Mouse (Mus musculus) heart, embryonic 11.5 days (tissue): ENCODE measurements at regions not wholly inside any gene's neighbourhood (a gene's known extent, or its start where the extent isn't known, plus 50 kb on each side); places are given as distances from the start of the nearest gene placed in this dataset.

Source experiments
- ATAC-seq: fragments of 200-750 bp; cut with Nextera tagmentation; replicated peaks from 2 replicates; pipeline ENCODE4 v1.8.0; 2017; ENCODE audit warnings: moderate library complexity; ENCODE audit not compliant: insufficient number of reproducible peaks, low FRiP score, low TSS enrichment
- H3K27ac ChIP-seq: fragments of 300-500 bp; sonication (generic); 2 replicates; pipeline ENCODE4 v1.5.1; 2014; ENCODE audit warnings: mild to moderate bottlenecking, low read depth, low read length
- H3K27me3 ChIP-seq: fragments of 300-500 bp; sonication (generic); 2 replicates; pipeline ENCODE4 v1.6.1; 2014; ENCODE audit warnings: mild to moderate bottlenecking, low read length, mixed read lengths; ENCODE audit not compliant: control insufficient read depth, insufficient read depth
- H3K36me3 ChIP-seq: fragments of 300-500 bp; sonication (generic); 2 replicates; pipeline ENCODE4 v1.6.1; 2014; ENCODE audit warnings: mild to moderate bottlenecking, low read length, moderate library complexity, mixed read lengths; ENCODE audit not compliant: control insufficient read depth, insufficient read depth
- H3K4me1 ChIP-seq: fragments of 300-500 bp; sonication (generic); 2 replicates; pipeline ENCODE4 v1.6.1; 2014; ENCODE audit warnings: low read length; ENCODE audit not compliant: control insufficient read depth, insufficient read depth
- H3K4me2 ChIP-seq: fragments of 300-500 bp; sonication (generic); 2 replicates; pipeline ENCODE4 v1.6.1; 2014; ENCODE audit warnings: mild to moderate bottlenecking, moderate library complexity
- H3K4me3 ChIP-seq: fragments of 300-500 bp; sonication (generic); 2 replicates; pipeline ENCODE4 v1.5.1; 2014; ENCODE audit warnings: low read depth, low read length
- H3K9ac ChIP-seq: fragments of 300-500 bp; sonication (generic); 2 replicates; pipeline ENCODE4 v1.6.1; 2014; ENCODE audit warnings: mild to moderate bottlenecking, low read depth, low read length, moderate library complexity
- H3K9me3 ChIP-seq: fragments of 300-500 bp; sonication (generic); replicated peaks from 2 replicates; pipeline ENCODE4 v1.6.1; 2016; ENCODE audit warnings: low read length; ENCODE audit not compliant: control insufficient read depth
- WGBS: fragments of 180-500 bp; shearing (Covaris S2); extraction: QIAGEN DNeasy Blood & Tissue Kit; methylation state at CpG from one replicate; pipeline ENCODE4 v1.1.7; 2014; ENCODE audit not compliant: insufficient replicate concordance; 5-methylcytosine and 5-hydroxymethylcytosine counted together

DNA sequence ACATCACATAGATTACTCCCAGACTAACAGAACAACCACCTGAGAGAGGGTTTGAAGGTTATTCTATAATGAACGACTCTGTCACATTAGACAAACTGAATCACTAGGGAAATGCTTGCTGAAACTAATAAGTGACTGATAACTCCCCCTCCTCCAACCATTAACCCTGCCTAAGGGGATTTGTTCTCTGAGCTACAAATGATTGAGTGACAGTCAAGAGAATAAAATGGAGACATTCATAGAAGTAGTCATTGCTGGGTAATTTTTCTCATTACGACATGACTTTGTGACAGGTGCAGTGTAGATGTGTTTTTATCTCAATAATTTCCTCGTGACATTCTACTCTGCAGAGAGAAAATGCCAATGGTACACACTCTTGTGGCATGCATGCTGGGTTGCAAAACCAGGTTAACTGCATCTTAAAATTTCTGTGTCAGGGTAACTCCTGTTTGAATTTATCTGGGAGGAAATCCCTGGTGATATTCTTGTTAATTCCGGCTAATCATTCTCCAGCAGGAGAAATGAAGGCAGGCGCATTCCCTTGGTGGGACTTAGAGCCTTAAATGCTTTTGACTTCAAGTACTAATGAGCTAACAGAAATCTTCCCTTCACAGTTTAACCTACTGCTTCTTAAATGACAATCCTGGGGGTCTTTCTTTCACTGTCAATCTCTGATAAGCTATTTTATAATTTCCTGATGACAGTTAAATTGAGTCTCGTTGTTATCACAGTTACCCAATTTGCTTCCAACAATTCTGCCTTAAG is 292.6 kb upstream of the Lcorl start:
- ATAC-seq = no peak
- H3K27me3 ChIP-seq = no peaks in the 10 kb centered on the region
- H3K4me1 ChIP-seq = no peaks in the 10 kb centered on the region
- no peaks in the 10 kb centered on the region for H3K36me3 ChIP-seq
- H3K9me3 ChIP-seq = no peaks in the 10 kb centered on the region
- 65% methylated on average over 6 of the region's 6 CpGs for WGBS
- no peak overlapping the region for H3K4me3 ChIP-seq
- no peak overlapping the region for H3K9ac ChIP-seq
- H3K27ac ChIP-seq = no peak overlapping the region
- no peak overlapping the region for H3K4me2 ChIP-seq

DNA sequence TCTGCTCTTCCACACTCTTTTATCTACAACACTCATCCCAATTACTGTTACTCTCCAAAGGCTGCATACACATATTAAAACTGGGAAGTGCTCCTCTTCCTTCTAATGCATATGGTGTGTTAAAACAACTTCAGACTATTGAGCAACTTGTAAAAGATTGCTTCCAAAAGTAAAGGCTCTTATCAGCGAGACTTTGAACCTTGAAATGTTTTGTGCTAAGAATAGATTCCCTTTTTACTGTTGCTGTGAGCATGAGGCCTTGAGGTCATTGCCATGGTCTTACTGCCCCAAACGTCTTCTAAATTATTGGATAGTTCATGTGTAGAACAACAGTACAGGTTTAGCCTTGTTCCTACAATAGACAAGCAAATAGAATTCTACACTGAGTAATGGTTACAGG is 281.6 kb upstream of the Lcorl start:
- ATAC-seq = no peak
- no peak overlapping the region for H3K4me3 ChIP-seq
- 32% methylated on average over 2 of the region's 2 CpGs for WGBS
- H3K9me3 ChIP-seq = no peaks in the 10 kb centered on the region
- H3K9ac ChIP-seq = no peak overlapping the region
- no peaks in the 10 kb centered on the region for H3K27me3 ChIP-seq
- H3K27ac ChIP-seq = no peak overlapping the region
- H3K36me3 ChIP-seq = no peaks in the 10 kb centered on the region
- H3K4me2 ChIP-seq = no peak overlapping the region
- no peaks in the 10 kb centered on the region for H3K4me1 ChIP-seq

DNA sequence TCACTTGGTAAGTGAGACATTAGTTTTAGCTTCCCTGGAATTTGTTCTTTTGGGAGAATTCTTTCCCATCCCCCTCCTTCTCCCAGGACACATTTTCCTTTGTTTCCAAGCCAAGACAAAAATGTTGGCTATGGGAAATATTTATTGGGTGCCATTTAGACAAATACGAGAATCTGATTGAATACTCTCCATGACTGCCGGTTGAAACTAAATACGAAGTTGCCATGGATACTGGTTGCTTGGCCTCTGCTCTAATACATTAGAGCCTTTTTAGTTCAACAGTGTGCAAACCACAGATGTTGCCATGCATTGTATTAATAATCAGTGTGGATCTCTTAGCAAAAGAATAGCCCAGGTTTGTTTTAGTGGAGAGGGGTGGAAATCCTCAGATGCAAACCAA is 280.3 kb upstream of the Lcorl start:
- WGBS = 90% methylated on average over 3 of the region's 3 CpGs
- Histone ChIP-seq H3K4me2 (no peak overlapping the region), H3K27me3 (no peaks in the 10 kb centered on the region), H3K4me3 (no peak overlapping the region), H3K36me3 (no peaks in the 10 kb centered on the region), H3K4me1 (no peaks in the 10 kb centered on the region), H3K27ac (no peak overlapping the region), H3K9ac (no peak overlapping the region), H3K9me3 (no peaks in the 10 kb centered on the region)
- no peak for ATAC-seq

DNA sequence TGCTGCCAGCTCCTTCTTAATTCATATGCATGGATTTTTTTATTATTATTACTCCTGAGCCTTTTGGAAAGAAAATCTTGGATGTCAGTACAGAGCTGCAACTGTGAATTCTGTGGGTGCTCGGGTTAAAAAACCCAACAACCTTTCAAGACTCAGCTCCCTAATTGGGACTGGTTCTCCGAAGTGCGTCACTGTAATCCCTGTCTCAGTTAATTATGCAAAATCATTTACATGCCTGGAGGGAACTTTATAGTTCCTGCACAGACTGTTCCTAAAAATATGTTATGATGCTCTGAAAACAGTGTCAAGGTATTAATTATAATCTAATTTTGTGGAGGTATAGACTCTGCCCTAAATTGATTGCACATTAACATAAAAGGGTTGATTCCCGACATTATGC is 250.6 kb upstream of the Lcorl start:
- H3K4me3 ChIP-seq = no peak overlapping the region
- H3K9ac ChIP-seq = no peak overlapping the region
- no peaks in the 10 kb centered on the region for H3K9me3 ChIP-seq
- H3K4me2 ChIP-seq = no peak overlapping the region
- ATAC-seq = no peak
- no peaks in the 10 kb centered on the region for H3K36me3 ChIP-seq
- H3K4me1 ChIP-seq = no peaks in the 10 kb centered on the region
- WGBS = 77% methylated on average over 4 of the region's 4 CpGs
- H3K27me3 ChIP-seq = no peaks in the 10 kb centered on the region
- no peak overlapping the region for H3K27ac ChIP-seq

DNA sequence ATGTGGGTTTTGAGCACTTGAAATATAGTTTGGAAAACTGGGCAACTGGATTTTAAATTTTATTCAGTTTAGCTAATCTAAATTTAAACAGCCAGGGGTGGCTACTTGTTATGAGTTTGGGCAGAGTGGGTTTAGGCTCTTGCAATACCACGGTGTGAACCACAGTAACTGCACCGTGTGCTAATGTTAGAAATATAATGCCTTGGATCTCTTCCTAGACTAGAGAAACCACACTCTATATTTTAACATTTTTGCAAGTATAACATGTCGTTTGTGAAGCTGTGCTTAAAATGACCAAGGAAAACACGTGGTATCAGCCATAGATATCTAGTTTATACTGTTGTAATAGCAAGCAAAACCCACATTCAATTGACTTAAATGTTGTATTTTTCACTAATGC is 245.9 kb upstream of the Lcorl start:
- H3K4me2 ChIP-seq = no peak overlapping the region
- no peak overlapping the region for H3K4me3 ChIP-seq
- WGBS = 69% methylated on average over 4 of the region's 4 CpGs
- ATAC-seq = no peak
- no peaks in the 10 kb centered on the region for H3K27me3 ChIP-seq
- no peak overlapping the region for H3K27ac ChIP-seq
- no peaks in the 10 kb centered on the region for H3K4me1 ChIP-seq
- no peaks in the 10 kb centered on the region for H3K36me3 ChIP-seq
- H3K9me3 ChIP-seq = no peaks in the 10 kb centered on the region
- H3K9ac ChIP-seq = no peak overlapping the region

DNA sequence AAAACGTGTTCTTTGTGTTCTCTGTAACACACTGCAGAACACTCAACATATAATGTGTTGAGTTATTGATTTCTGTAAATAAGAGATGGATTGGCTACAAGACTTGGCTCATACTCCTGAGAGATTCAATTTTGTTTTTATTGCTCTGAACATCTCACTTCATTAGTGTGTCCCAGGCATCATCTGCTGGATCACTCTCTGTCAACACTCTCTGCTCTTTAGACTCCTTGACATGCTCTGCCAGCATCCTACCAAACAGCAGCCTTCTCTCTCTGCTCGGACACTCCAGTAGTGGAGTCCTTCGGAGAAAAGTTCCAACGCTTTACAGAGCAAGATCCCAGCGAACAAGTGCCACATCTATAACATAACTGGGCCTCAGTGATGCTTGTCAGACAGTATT is 235.1 kb upstream of the Lcorl start:
- Histone ChIP-seq H3K4me2 (no peak overlapping the region), H3K9me3 (no peaks in the 10 kb centered on the region), H3K4me3 (no peak overlapping the region), H3K4me1 (no peaks in the 10 kb centered on the region), H3K36me3 (no peaks in the 10 kb centered on the region), H3K27ac (no peak overlapping the region), H3K27me3 (no peaks in the 10 kb centered on the region), H3K9ac (no peak overlapping the region)
- WGBS = 75% methylated on average over 5 of the region's 5 CpGs
- ATAC-seq = no peak

DNA sequence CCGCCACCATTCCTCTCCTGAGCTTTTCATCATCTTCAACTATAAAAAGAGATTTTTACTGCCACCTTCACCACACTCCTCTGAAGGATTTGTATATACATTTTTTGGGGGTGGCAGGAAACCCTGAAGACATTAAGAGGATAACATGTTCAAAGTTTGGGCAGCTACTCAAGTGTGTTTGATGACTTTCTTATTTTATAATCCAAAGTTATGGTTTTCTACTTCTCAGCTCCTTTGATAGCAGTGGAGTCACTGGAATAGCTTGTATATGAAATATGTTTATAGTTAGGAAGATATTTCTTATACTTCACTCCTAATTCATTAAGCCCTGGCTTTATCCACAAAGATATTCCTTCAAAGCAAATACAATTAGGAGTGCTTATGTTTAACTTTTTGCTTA is 229.5 kb upstream of the Lcorl start:
- Histone ChIP-seq H3K27me3 (no peaks in the 10 kb centered on the region), H3K27ac (no peak overlapping the region), H3K36me3 (no peaks in the 10 kb centered on the region), H3K4me1 (no peaks in the 10 kb centered on the region), H3K9ac (no peak overlapping the region), H3K9me3 (no peaks in the 10 kb centered on the region), H3K4me3 (no peak overlapping the region), H3K4me2 (no peak overlapping the region)
- 65% methylated on average over 1 of the region's 1 CpGs for WGBS
- ATAC-seq = no peak

DNA sequence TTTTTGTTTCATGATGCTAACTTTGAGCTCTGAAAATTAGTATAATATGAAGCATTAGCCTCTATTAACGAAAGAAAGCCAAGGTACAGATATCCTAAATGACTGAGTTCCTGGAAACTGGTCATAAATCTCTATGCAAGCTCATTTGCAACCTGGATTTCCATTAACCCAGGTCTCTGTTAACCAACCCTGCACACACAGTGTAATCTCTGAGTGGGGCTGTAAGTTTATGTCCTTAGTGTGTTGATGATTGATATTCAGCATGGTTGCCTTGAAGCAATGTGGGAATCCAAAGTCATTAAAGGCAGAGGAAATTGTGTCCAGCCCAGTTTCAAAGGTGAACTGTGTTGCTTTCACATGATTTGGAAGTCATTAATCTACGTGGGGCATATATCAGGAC is 225.9 kb upstream of the Lcorl start:
- ATAC-seq = no peak
- Histone ChIP-seq H3K4me3 (no peak overlapping the region), H3K4me1 (no peaks in the 10 kb centered on the region), H3K27me3 (no peaks in the 10 kb centered on the region), H3K9ac (no peak overlapping the region), H3K9me3 (no peaks in the 10 kb centered on the region), H3K36me3 (no peaks in the 10 kb centered on the region), H3K27ac (no peak overlapping the region), H3K4me2 (no peak overlapping the region)
- WGBS = 72% methylated on average over 2 of the region's 2 CpGs

DNA sequence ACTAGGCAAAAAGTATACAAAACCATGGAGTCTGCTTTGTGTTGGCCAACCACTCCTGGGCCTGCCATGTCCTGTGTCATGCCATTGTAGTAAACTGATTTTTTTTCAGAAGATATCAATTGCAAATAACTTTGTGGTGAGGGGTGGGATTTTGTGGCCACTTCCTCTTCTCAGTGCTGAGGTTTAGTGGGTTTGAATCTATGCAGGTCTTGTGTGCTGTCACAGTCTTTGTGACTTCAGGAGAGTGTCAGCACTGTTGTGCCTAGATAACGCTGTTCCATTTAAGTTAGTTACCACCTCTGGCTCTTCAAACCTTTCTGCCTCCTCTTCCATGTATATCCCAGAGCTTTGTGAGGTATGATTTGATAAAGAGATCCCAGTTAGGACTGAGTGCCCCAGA is 216.3 kb upstream of the Lcorl start:
- no peak overlapping the region for H3K4me3 ChIP-seq
- no peak overlapping the region for H3K4me2 ChIP-seq
- no peaks in the 10 kb centered on the region for H3K27me3 ChIP-seq
- H3K9ac ChIP-seq = no peak overlapping the region
- no peak for ATAC-seq
- no peaks in the 10 kb centered on the region for H3K36me3 ChIP-seq
- H3K9me3 ChIP-seq = no peaks in the 10 kb centered on the region
- no peaks in the 10 kb centered on the region for H3K4me1 ChIP-seq
- H3K27ac ChIP-seq = no peak overlapping the region
- WGBS = 70% methylated on average over 1 of the region's 1 CpGs
